Mouse (Mus musculus): Measurements from ENCODE around the gene Foxl1. TPM values are rescaled to one million over a fixed set of nuclear protein-coding genes. Genes with fewer than 3 reads are reported as not detected.

Gene Foxl1
- total and polyA plus RNA-seq, 3 experiments = 0.04 TPM; not detected in 2

GRCm38 (mm10) chr8:121129265-121129940, 1.7 kb downstream of the Foxl1 start:
- no peaks in the 10 kb centered on the region for H3K79me2 ChIP-seq (replicated peaks; ENCODE audit: control insufficient read depth, extremely low read depth, insufficient read depth, poor library complexity, severe bottlenecking)
- H3K4me3 ChIP-seq (replicated peaks in 1 of 3; ENCODE audit: low read depth in 2 of 3, low read length in 2 of 3, poor library complexity in 1 of 3) = no peak overlapping the region
- no peaks in the 10 kb centered on the region for H3K4me1 ChIP-seq (ENCODE audit: control insufficient read depth in 1 of 2, insufficient read depth in 2 of 2)
- DNase-seq (ENCODE audit: extremely low read depth) = no peak
- in situ Hi-C loops (cut with MboI; ENCODE audit: low pct_ligation_motif_present, low pct_unique_long_range_greater_than_20kb, low sequenced_read_pairs) = no loop called here
- no peak overlapping the region for H3K4me2 ChIP-seq (ENCODE audit: insufficient read depth, low read depth, poor library complexity, severe bottlenecking)
- H3K9ac ChIP-seq (ENCODE audit: insufficient read depth, low read depth) = no peak overlapping the region
- H3K27me3 ChIP-seq (replicated peaks) = peaks cover 53% of the 10 kb centered on the region
- H3K9me3 ChIP-seq (replicated peaks; ENCODE audit: low read length) = no peaks in the 10 kb centered on the region
- TF ChIP-seq MYC (IDR thresholded peaks at IDR 0.05; ENCODE audit: low read depth, low read length) (no peak), ZNF384 (IDR thresholded peaks at IDR 0.05; ENCODE audit: low read depth, low read length) (peak; percentile 62)
- H3K36me3 ChIP-seq (replicated peaks in 1 of 2; ENCODE audit: control insufficient read depth in 1 of 2, insufficient read depth in 1 of 2, low read length in 1 of 2) = no peaks in the 10 kb centered on the region
- no peak overlapping the region for H3K27ac ChIP-seq (ENCODE audit: insufficient read depth, low read depth)
- dilution Hi-C loops (cut with MboI; ENCODE audit: extremely low pct_ligation_motif_present, extremely low pct_unique_long_range_greater_than_20kb, low sequenced_read_pairs) = no loop called here

- in situ Hi-C loops (cut with MboI; ENCODE audit: low pct_ligation_motif_present, low pct_unique_long_range_greater_than_20kb, low sequenced_read_pairs) (no loop called here), dilution Hi-C loops (cut with MboI; ENCODE audit: extremely low pct_ligation_motif_present, extremely low pct_unique_long_range_greater_than_20kb, low sequenced_read_pairs) (no loop called here)
- H3K4me1 ChIP-seq (ENCODE audit: control insufficient read depth in 1 of 2, insufficient read depth in 2 of 2) = no peaks in the 10 kb centered on the region
- H3K27ac ChIP-seq (ENCODE audit: insufficient read depth, low read depth) = no peak overlapping the region
- no peaks in the 10 kb centered on the region for H3K79me2 ChIP-seq (replicated peaks; ENCODE audit: control insufficient read depth, extremely low read depth, insufficient read depth, poor library complexity, severe bottlenecking)
- peaks cover 46% of the 10 kb centered on the region for H3K27me3 ChIP-seq (replicated peaks)
- H3K9ac ChIP-seq (ENCODE audit: insufficient read depth, low read depth) = no peak overlapping the region
- H3K9me3 ChIP-seq (replicated peaks; ENCODE audit: low read length) = no peaks in the 10 kb centered on the region
- TF ChIP-seq CTCF (conservative IDR thresholded peaks at IDR 0.05 in 1 of 2, IDR thresholded peaks at IDR 0.05 in 1 of 2; ENCODE audit: low read depth in 2 of 2, low read length in 2 of 2) (peak; percentile 35 to 51), CHD1 (IDR thresholded peaks at IDR 0.05; ENCODE audit: low read depth, low read length) (no peak)
- DNase-seq (ENCODE audit: extremely low read depth) = no peak
- H3K36me3 ChIP-seq (replicated peaks in 1 of 2; ENCODE audit: control insufficient read depth in 1 of 2, insufficient read depth in 1 of 2, low read length in 1 of 2) = no peaks in the 10 kb centered on the region
- no peak overlapping the region for H3K4me3 ChIP-seq (replicated peaks in 1 of 3; ENCODE audit: low read depth in 2 of 3, low read length in 2 of 3, poor library complexity in 1 of 3)
- no peak overlapping the region for H3K4me2 ChIP-seq (ENCODE audit: insufficient read depth, low read depth, poor library complexity, severe bottlenecking)
Measured at GRCm38 (mm10) chr8:121130522-121130921, 2.8 kb downstream of the Foxl1 start.

GRCm38 (mm10) chr8:121132961-121133513, 5.3 kb downstream of the Foxl1 start:
- H3K27me3 ChIP-seq (replicated peaks) = peaks cover 37% of the 10 kb centered on the region
- no peaks in the 10 kb centered on the region for H3K79me2 ChIP-seq (replicated peaks; ENCODE audit: control insufficient read depth, extremely low read depth, insufficient read depth, poor library complexity, severe bottlenecking)
- H3K4me2 ChIP-seq (ENCODE audit: insufficient read depth, low read depth, poor library complexity, severe bottlenecking) = no peak overlapping the region
- H3K27ac ChIP-seq (ENCODE audit: insufficient read depth, low read depth) = no peak overlapping the region
- no peaks in the 10 kb centered on the region for H3K36me3 ChIP-seq (replicated peaks in 1 of 2; ENCODE audit: control insufficient read depth in 1 of 2, insufficient read depth in 1 of 2, low read length in 1 of 2)
- no peak overlapping the region for H3K4me3 ChIP-seq (replicated peaks in 1 of 3; ENCODE audit: low read depth in 2 of 3, low read length in 2 of 3, poor library complexity in 1 of 3)
- TF ChIP-seq PAX5 (IDR thresholded peaks at IDR 0.05; ENCODE audit: low read length) = no peak
- TF ChIP-seq RCOR1 (conservative IDR thresholded peaks at IDR 0.05; ENCODE audit: low read depth, low read length) = no peak
- TF ChIP-seq GABPA (IDR thresholded peaks at IDR 0.05; ENCODE audit: insufficient replicate concordance, low read depth, low read length) = no peak
- TF ChIP-seq CHD2 (IDR thresholded peaks at IDR 0.05; ENCODE audit: low read length) = no peak
- TF ChIP-seq POLR2AphosphoS2 (IDR thresholded peaks at IDR 0.05; ENCODE audit: low read depth, low read length) = no peak
- no peak for TF ChIP-seq E2F4 (IDR thresholded peaks at IDR 0.05; ENCODE audit: insufficient replicate concordance, low read depth, low read length)
- no peak for TF ChIP-seq ZC3H11A (IDR thresholded peaks at IDR 0.05; ENCODE audit: low read depth, low read length)
- no peak for TF ChIP-seq TBP (conservative IDR thresholded peaks at IDR 0.05; ENCODE audit: low read depth, low read length)
- no peak for TF ChIP-seq UBTF (IDR thresholded peaks at IDR 0.05; ENCODE audit: low read depth, low read length)
- no peak for TF ChIP-seq JUND (conservative IDR thresholded peaks at IDR 0.05; ENCODE audit: low read depth, low read length)
- TF ChIP-seq SMC3 (IDR thresholded peaks at IDR 0.05; ENCODE audit: low read depth, low read length) = no peak
- TF ChIP-seq ELF1 (IDR thresholded peaks at IDR 0.05; ENCODE audit: low read depth, low read length) = no peak
- no peak for TF ChIP-seq NELFE (IDR thresholded peaks at IDR 0.05; ENCODE audit: low read depth, low read length)
- no peak for TF ChIP-seq ETS1 (conservative IDR thresholded peaks at IDR 0.05; ENCODE audit: low read depth, low read length)
- TF ChIP-seq SIN3A (IDR thresholded peaks at IDR 0.05; ENCODE audit: low read length) = no peak
- no peak for TF ChIP-seq TCF12 (IDR thresholded peaks at IDR 0.05; ENCODE audit: low read depth, low read length)
- peaks cover 17% of the 10 kb centered on the region for H3K9me3 ChIP-seq (replicated peaks; ENCODE audit: low read length)
- in situ Hi-C loops (cut with MboI; ENCODE audit: low pct_ligation_motif_present, low pct_unique_long_range_greater_than_20kb, low sequenced_read_pairs) (no loop called here), dilution Hi-C loops (cut with MboI; ENCODE audit: extremely low pct_ligation_motif_present, extremely low pct_unique_long_range_greater_than_20kb, low sequenced_read_pairs) (no loop called here)
- H3K9ac ChIP-seq (ENCODE audit: insufficient read depth, low read depth) = no peak overlapping the region
- DNase-seq (ENCODE audit: extremely low read depth) = no peak
- no peaks in the 10 kb centered on the region for H3K4me1 ChIP-seq (ENCODE audit: control insufficient read depth in 1 of 2, insufficient read depth in 2 of 2)

All from CH12.LX (cell line).